Mouse (Mus musculus): ENCODE measurements around the gene Hnrnpdl.

Hnrnpdl gene

DNA sequence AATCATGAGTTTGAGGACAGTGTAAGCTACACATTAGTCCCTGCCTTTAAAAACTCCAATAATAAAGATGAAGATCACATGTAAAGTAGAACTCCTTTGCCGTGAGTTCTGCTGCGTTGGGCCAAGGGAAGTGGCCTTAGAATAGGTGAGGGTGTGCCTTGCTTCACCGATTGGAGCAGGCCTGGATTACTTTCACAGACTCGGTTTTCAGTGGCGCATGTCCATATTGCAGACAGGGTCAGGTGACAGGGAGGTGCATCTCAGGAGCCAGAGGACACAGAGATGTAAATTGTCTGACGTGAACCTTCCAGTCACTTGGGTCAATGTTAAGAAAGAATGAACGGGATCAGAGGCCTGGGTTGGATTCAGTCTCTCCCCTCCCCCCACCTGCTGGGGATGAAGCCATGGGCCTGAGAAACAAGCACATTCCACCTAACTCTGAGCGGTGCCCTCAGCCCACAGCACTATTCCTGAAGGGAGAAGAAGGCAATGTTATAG lies 7.7 kb upstream of the Hnrnpdl start:
- DNase-seq (ENCODE audit: low read depth, low spot score), result no peak

DNA sequence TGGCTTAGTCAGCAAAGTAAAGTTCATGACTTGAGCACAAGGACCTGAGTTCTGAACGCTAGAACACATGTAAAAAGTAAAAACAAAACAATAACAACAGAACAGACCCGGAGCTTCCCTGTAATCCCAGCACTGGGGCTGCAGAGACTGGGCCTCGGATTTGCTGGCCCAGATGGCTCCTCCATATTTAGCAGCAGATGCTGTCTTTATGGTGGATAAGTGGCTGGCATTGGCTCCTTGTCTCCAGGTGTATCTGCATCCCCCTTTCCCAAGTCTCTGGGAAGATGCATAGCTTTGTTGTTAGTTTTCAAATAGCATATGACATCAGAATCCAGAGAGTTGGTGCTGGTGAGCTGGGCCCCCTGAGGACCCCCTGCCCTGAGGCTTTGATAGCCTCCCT lies 6.6 kb upstream of the Hnrnpdl start:
- DNase-seq (ENCODE audit: low read depth, low spot score), result no peak

DNA sequence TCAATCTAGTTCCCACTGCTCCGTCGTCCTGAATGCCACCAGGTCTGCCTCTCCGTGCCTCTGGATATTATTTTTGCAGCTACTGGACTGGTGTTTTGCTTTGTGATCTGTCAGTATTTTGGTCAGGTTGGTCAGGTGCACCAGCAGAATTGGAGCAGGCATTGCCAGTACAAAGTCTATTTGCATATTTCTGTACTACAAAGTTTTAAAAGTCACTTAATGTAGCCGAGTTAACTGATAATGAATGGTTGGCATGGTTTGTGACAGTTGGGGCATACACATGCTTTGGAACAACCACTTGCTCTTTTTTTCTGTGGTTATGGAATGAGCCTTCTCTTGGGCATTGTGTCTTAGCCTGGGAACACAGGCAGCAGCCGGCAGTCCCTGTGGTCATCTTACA lies 5.2 kb upstream of the Hnrnpdl start:
- no peak for DNase-seq (ENCODE audit: low read depth, low spot score)

DNA sequence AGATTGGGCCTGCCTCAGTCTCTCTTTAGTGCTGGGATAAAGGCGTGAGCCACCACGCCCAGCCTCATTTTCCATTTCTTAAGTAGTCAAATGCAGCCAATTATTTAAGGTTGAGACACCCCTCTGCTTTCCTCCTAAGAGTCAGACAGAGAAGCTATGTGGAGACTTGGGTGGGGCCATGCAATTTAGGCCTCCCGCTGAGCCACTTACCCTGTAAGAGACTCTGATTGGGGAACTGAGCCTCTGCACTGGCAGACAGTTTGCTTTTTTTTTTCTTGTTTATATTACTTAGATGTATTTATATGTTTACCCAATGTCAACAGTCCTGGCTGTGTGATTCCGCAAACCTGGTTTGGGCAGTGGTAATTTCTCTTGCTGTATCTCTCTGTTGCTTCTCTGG lies 4.6 kb upstream of the Hnrnpdl start:
- DNase-seq (ENCODE audit: low read depth, low spot score), result no peak

DNA sequence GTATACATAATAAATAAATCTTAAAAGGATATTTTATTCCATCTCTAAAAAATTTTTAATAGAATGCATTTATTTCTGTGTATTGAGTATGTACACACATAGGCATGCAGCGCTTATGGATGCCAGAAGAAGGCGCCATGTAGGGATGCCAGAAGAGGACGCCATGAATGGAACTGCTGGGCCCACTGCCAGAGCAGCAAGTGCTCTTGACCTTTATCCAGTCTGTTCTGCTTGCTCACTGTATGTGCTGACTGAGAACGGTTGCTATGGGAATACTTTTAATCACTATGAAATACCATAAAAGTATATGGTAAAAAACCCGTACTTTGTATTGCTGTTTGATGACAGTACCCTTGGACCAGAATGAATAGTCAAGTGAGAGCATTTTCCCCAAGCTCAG lies 3.9 kb upstream of the Hnrnpdl start:
- no peak for DNase-seq (ENCODE audit: low read depth, low spot score)

DNA sequence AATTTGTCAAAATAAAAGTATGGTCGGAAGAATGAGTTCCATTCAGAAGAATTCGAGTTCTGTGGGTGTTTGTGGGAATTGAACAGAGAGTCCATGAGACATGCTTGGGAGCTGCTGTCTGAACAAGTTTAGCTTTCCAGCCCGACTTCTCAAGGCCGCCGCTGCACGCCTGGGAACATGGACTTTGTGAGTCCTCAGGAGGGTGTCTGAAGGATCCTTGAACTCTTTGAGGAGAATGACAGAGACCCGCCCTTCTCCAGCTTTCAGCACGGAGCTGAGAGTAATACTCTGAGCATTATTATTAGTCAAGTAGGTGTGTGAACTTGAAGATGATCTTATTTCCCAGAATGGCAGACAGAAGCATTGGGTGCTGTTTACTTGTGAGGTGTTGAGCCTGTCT lies 3.0 kb upstream of the Hnrnpdl start:
- no peak for DNase-seq (ENCODE audit: low read depth, low spot score)

DNA sequence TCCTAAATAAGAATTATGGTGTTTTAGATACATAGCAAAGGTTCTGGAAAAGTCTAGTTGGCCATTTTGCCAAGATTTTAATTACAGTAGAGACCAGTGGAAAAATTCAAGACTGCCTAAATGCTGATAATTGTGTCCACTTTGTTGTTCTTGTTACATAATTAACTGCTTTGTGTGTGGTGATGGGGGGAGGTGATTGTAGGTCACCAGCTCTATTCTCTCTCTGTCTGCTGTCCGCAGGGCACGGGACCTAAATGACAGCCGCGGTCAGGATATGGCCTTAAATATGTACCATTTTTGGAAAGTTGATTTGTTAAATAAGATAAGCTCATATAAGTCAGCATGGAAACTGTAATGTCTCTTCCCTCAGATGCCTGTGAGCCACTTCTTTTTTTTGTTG lies 1.8 kb upstream of the Hnrnpdl start:
- no peak for DNase-seq (ENCODE audit: low read depth, low spot score)

DNA sequence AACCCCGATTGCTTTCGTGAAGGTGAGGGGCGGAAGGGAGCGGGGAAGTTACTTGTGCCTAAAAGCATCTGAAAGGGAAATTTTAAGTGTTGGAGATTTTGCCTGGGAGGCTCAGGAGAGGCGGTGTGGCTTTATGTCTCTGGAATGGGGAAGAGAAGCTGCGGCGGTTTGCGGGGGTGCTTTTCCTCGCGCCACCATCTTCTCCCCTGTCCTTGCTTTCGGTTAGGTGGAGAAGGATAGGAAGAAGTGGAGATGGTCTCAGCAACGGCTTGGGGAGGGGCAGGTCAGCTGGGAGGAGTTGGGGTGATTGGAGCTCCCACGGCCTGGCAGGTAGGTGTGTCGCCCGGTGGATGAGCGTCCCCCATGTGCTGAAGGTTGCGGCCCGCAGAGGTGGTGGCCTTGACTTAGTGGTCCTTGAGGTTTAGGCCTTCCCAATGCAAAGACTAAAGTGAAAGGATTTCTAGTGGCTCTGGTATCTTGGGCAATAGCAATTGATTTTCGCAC lies 869 bp upstream of the Hnrnpdl start:
- no peak for DNase-seq (ENCODE audit: low read depth, low spot score)

DNA sequence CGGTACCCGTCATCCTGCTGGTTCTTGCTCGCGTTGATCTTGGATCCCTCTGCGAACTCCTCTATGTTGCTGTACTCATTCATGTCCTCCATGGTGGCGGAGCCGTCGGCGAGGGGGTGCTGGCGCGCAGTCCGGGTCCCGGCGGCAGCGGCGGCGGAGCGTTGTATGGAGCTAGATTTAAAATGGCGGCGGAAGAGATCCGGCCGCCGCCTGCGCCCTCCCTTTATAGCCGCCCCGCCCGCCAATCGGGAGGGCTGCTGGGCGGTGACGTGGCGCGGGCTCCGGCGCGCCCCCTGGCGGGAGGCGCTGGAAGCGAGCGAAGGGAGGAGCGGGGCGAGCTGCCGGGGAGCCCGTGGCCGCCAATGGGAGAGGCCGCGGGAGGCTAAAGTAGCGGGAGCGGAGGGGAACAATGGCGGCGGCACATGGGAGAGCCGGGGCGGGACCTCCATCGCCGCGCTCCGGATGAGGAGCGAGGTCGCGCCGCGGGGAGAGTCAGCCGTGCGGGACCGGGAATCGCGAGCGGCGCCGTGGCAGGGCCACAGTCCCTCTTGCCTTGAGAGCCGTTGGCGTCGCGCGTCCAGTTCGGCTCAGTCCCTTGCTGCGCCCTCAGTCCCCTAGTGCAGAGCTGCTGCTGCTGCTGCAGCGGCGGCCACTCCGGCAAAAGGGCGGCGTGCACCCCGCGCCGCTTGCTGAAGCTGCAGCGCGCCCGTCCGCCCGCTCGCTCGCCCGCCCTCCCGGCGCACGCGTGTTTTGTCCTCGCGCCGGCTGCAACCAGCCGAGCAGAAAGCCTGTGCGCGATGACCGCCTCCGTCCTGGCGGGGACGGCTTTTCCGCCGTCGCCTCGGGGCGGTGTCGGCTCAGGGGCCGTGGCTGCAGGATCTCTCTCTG lies 506 bp downstream of the Hnrnpdl start:
- DNase-seq (ENCODE audit: low read depth, low spot score), result peak; percentile 96

DNA sequence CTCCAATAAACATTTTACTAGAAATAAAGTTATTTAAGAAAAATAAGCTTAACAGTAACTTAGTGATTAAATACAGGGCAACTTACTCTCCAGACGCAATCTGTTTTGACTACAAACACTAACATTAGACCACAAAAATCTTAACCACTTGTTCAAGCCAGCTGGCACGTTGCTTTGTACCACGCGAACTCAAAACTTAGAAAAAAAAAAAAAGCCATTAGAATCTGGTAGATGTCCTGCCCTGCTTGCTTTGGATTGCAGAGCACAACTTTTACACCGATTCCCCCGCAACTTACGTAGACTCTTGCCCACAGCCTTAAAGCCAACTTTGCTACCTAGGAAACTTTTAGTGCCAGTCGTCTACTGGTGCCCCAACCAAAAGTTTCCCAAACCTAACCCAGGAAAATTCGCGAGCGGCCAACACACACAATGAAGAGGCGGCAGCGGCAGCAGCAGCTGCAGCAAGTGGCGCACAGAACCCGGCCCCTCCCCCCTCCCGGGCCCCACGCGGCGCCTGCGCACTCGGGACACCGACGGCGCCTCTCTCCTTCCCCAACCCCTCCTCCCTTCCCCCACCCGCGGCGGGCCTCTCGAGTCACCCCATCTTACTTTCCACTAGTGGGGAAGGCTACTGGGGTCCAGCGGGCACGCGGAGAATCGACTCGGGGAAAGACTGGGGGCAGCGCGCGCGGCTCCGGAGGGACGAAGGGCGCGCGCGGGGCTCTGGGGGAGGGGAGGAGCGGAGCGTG lies 1.3 kb downstream of the Hnrnpdl start:
- peak; percentile 91 for DNase-seq (ENCODE audit: low read depth, low spot score)

DNA sequence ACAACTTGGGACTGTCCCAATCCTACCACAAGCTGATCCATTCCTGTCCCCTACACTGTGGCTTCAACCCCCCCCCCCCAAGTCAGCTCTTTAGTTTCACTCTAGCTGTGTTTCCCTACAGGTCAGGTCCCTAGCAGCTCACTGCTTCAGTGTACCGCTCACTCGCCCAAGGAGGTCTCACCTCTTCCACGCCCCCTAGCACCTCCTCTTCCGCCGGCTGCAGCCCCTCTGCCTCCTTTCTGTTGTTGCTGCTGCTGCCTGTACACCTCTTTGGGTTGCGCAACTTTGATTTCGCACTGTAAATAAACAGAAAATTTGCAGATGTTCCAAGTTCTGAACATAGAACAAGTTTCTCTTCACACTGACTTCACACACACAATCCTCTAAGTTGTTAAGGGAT lies 2.8 kb downstream of the Hnrnpdl start:
- no peak for DNase-seq (ENCODE audit: low read depth, low spot score)

DNA sequence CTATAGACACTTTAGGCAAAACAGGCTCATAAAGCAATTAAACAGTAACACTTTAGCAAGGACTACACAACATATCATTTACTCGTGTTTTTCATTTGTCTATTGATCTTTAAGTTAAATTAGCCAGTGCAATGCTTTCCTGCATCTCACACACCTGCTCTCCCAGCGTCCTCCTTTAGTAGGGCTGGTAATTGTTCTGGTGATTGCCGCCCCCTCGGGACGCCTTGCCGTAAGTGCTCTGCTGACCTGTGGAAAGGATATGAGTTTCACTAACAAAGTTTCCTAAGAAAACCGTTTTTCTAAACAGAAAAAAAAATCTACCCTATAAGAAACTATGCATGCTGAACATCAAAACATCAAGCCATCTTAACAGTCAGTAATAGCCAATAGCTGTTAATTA lies 3.5 kb downstream of the Hnrnpdl start:
- DNase-seq (ENCODE audit: low read depth, low spot score), result no peak

DNA sequence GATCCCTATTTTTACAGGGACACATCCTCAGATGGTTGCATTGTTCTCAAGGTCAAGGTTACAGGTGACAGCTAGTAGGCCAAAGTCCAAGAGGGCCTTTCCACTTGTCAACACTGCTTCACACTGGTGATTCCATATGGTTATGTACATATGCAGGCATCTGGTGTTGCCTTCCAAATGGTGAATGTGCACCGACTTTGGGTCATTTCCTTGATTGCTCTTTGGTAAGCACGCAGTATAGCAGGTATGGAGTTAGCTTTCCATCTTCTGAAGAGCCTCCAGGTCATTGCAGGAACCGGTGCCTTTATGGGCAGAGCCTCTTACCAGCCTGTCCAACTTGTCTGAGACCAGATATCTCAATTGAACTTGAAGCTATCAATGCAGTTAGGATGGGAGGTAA lies 6.8 kb downstream of the Hnrnpdl start:
- no peak for DNase-seq (ENCODE audit: low read depth, low spot score)

DNA sequence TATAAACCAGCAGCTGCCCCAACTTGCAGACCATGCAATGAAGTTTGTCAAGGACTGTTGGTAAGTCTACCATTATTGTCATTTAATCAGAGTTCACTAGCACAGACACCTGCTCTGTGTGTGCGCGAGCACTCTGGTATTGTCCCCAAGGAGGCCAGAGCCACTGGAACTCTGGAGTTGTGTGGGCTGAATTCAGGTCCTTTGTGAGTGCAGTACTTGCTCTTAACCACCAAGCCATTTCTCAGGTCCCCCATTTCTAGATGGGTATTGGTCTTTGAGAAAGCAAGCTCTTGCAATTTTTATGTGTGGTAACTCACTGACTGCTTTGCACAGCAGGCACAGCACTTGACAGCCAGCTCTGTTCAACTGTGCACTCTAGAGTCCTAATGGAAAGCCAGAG lies 7.4 kb downstream of the Hnrnpdl start:
- DNase-seq (ENCODE audit: low read depth, low spot score), result peak; percentile 54

DNA sequence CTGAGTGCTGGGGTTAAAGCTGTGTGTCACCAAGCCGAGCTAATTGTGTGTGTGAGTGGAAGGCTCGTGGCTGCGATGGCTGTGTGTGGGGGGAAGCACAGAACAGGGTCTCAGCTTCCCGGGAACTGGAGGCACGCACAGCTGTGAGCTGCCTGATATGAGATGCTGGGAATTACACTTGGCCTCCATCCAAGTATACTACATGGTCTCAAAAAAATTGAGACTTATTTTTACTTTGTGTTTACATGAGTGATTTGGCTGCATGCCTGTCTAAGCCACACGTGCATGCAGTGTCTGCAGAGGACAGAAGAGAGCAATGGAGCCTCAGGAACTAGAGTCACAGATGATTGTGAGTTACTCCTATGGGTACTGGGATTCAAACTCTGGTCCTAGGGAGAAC lies 9.4 kb downstream of the Hnrnpdl start:
- DNase-seq (ENCODE audit: low read depth, low spot score), result no peak

DNA sequence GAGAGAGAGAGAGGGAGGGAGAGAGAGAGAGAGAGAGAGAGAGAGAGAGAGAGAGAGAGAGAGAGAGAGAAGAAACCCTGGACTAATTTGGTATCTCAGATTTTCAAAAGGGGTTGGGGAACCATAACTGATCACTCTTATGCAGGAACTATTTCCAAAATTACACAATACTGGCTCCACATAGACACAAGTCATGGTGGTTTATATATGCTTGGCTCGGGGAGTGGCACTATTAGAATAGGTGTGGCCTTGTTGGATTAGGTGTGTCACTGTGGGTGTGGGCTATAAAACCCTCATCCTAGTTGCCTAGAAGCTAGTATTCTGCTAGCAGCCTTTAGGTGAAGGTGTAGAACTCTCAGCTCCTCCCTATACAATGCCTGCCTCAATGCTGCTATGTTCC lies 14.6 kb downstream of the Hnrnpdl start:
- no peak for DNase-seq (ENCODE audit: low read depth, low spot score)

DNA sequence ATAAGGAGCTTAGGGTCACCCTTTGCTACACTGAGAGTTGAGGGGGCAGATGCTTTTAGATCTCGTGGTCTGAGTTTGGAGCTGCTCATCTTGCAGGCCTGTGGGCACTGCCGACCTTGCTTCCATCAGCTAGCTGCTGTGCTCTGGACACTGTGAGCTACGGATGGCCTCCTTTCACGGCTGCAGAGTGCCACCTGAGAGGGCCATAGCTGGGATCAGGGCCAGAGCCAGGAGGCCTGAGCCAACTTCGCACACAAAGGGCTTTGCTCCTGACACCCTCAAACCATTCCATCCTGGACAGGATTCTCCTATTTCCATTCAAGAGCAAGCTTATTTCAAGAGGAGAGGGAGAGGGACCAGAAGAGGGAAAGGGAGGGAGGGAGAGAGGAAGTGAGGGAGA lies 15.1 kb downstream of the Hnrnpdl start:
- no peak for DNase-seq (ENCODE audit: low read depth, low spot score)

DNA sequence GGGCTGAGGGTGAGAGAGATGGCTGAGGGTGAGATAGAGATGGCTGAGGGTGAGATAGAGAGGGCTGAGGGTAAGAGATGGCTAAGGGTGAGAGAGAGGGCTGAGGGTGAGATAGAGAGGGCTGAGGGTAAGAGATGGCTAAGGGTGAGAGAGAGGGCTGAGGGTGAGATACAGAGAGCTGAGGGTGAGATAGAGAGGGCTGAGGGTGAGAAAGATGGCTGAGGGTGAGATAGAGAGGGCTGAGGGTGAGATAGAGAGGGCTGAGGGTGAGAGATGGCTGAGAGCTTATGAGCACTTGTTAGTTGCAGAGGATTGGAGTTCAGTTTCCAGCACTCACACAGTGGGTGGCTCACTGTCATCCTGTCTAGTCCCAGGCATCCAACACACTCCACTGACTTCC lies 19.4 kb downstream of the Hnrnpdl start:
- no peak for DNase-seq (ENCODE audit: low read depth, low spot score)

DNA sequence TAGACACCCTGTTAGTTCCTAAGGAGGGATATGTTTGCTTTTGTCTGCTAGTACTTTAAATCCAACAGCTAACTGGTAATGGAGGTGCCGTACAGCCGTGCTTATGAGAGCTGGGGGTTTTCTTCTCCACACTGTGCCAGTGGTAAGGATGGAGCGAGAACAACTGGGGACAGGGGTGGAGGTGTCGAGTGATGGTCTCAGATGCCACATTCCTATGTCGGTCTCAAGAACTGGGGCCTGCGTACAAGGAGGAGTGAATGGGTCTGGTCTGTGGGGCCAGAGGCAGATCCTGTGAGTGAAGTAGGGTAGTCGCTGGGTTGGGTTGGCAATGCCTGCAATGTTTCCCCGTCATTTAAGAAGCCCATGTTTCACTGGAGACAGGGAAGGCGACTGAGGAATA lies 26.9 kb downstream of the Hnrnpdl start:
- no peak for DNase-seq (ENCODE audit: low read depth, low spot score)

DNA sequence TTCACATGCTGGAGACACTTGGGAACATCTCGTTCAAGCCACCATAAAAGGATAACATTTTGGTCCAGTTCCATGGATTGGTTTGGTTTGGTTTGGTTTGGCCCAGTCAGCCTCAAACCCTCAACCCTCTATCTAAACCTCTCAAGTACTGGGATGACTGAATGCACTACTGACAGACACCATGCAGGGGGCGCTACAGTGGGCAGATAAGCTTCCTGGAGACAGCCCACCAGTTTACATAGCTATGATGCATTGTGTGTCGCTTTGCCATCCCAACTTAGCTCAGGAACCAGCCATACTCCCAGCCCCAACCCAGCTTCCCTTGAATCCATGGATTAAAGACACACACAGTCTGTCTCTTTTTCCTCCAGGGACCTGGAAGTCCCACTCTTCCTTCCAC lies 31.0 kb downstream of the Hnrnpdl start:
- no peak for DNase-seq (ENCODE audit: low read depth, low spot score)

DNA sequence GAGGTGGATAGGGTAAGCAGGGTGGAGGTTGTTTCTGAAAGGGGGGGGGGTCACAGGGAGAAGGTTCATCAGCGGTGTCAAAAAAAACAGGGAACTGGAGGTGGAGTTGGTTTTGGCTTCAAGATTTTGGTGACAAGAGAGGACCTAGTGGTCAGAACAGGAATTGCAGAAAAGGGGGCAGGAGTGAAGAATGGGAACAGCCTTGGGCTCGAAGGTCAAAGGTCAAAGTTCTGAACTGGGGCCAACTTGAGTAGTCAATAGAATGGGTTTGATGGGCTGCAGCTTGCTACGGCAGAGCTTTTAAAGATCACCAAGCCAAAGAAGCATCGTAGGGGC lies 32.5 kb downstream of the Hnrnpdl start:
- peak; percentile 39 for DNase-seq (ENCODE audit: low read depth, low spot score)

DNA sequence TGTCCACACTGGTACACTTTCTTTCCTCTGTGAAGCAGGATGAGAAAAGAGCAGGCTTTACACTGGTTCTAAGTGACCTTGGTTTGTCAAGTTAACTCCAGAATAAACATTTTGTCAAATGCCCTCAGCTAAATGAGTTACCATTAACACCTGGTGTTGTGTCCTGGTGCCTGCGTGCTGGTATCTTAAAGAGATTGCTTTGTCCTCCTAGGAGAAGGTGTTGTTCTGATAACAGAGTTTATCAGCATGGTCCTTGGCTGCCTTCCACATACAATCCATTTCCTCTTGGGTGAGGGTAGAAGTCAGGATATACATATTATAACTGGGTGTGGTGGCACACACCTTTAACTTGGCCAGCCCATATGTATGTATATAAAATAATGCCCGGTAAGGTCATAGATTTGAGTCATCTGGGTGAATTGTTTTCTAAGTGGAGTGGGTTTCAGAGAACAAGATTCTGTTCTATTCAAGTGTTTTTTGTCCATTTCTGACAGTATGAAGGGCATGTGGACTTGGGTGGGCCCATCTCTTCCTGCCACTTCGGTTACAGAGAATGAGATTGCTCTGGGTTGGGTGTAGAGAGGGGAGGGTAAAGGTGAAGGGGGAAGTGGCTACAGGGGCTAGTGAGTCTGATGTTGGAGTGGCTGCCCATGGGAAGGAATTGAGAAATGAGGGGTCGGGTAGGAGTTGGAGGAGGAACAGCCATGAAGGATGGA lies 33.0 kb downstream of the Hnrnpdl start:
- DNase-seq (ENCODE audit: low read depth, low spot score), result no peak

Measured in mesoderm, embryonic 11.5 days (tissue).